Mouse (Mus musculus): ENCODE results near the gene Csk. TPM values are rescaled to one million over a fixed set of nuclear protein-coding genes. Genes with fewer than 3 reads are reported as not detected.

Csk gene
- polyA plus RNA-seq, 1 experiment, result 35.7 TPM

- Histone ChIP-seq H3K4me1 (ENCODE audit: control insufficient read depth, insufficient read depth, low read length) (no peaks in the 10 kb centered on the region), H3K4me3 (ENCODE audit: insufficient read depth, low read length) (no peak within 1 kb of the TSS), H3K27ac (ENCODE audit: insufficient read depth, low read length) (no peak within 1 kb of the TSS)
- TF ChIP-seq CTCF (IDR thresholded peaks at IDR 0.05; ENCODE audit: extremely low read depth, insufficient read depth, low read length) (no peak), POLR2A (IDR thresholded peaks at IDR 0.05; ENCODE audit: extremely low read depth, insufficient read depth, low read length) (no peak)
Observed at GRCm38 (mm10) chr9:57683520-57683919, 30.1 kb upstream of the Csk start, which contains the start of gene Cyp1a2. Gene Cyp1a2 (minus strand): TSS chr9:57683703.

- TF ChIP-seq CTCF (IDR thresholded peaks at IDR 0.05; ENCODE audit: extremely low read depth, insufficient read depth, low read length) (no peak), POLR2A (IDR thresholded peaks at IDR 0.05; ENCODE audit: extremely low read depth, insufficient read depth, low read length) (no peak)
- Histone ChIP-seq H3K4me3 (ENCODE audit: insufficient read depth, low read length) (no peak overlapping the region), H3K27ac (ENCODE audit: insufficient read depth, low read length) (no peak overlapping the region), H3K4me1 (ENCODE audit: control insufficient read depth, insufficient read depth, low read length) (no peaks in the 10 kb centered on the region)
Observed at GRCm38 (mm10) chr9:57681411-57681810, 28.0 kb upstream of the Csk start.

DNA sequence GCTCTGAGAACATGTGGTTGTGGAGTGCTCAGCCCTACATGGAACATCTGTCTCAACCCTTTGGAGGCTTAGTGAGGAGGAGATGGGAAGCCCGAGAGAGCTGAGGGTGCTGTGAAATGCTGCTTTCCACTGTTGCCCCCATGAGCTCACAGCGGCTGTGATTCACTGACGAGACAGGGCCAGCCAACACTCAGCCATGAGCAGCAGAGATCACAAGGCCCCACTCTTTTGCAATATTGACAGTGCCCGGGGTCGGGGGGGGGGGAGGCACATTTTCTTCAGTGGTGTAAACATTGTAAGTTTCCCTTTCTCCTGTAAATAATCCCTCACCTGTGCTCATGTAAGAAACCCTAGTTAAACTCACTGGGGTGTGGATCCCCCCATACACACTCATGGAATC, 18.1 kb upstream of the Csk start:
- H3K27ac ChIP-seq (ENCODE audit: insufficient read depth, low read length), result no peak overlapping the region
- H3K4me3 ChIP-seq (ENCODE audit: insufficient read depth, low read length), result no peak overlapping the region
- H3K4me1 ChIP-seq (ENCODE audit: control insufficient read depth, insufficient read depth, low read length), result no peaks in the 10 kb centered on the region
- TF ChIP-seq CTCF (IDR thresholded peaks at IDR 0.05; ENCODE audit: extremely low read depth, insufficient read depth, low read length) (no peak), POLR2A (IDR thresholded peaks at IDR 0.05; ENCODE audit: extremely low read depth, insufficient read depth, low read length) (no peak)

DNA sequence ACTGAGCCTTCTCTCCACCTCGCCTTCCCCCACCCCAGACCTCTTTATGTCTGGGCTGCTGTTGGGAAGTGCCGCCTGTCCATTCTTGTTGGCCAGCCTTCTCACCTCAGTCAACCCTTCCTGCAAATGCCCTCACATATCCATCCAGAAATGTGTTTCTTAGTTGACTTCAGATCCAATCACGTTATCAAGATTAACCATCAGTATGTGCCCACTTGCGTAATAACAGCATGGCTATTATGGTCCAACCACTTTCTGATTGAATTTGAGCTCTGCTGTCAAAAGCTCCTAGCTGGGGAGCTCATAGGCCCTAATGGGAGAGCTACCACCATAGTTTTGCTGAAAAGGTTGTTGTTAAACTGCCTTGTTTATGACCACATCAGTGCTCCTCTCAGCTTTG, 17.6 kb upstream of the Csk start:
- TF ChIP-seq POLR2A (IDR thresholded peaks at IDR 0.05; ENCODE audit: extremely low read depth, insufficient read depth, low read length) (no peak), CTCF (IDR thresholded peaks at IDR 0.05; ENCODE audit: extremely low read depth, insufficient read depth, low read length) (no peak)
- Histone ChIP-seq H3K4me3 (ENCODE audit: insufficient read depth, low read length) (no peak overlapping the region), H3K27ac (ENCODE audit: insufficient read depth, low read length) (no peak overlapping the region), H3K4me1 (ENCODE audit: control insufficient read depth, insufficient read depth, low read length) (no peaks in the 10 kb centered on the region)

- no peak for TF ChIP-seq POLR2A (IDR thresholded peaks at IDR 0.05; ENCODE audit: extremely low read depth, insufficient read depth, low read length)
- no peak for TF ChIP-seq CTCF (IDR thresholded peaks at IDR 0.05; ENCODE audit: extremely low read depth, insufficient read depth, low read length)
- H3K27ac ChIP-seq (ENCODE audit: insufficient read depth, low read length), result no peak overlapping the region
- H3K4me3 ChIP-seq (ENCODE audit: insufficient read depth, low read length), result no peak overlapping the region
- no peaks in the 10 kb centered on the region for H3K4me1 ChIP-seq (ENCODE audit: control insufficient read depth, insufficient read depth, low read length)
Observed at GRCm38 (mm10) chr9:57669566-57669965, 16.1 kb upstream of the Csk start.

- Histone ChIP-seq H3K27ac (ENCODE audit: insufficient read depth, low read length) (no peak overlapping the region), H3K4me3 (ENCODE audit: insufficient read depth, low read length) (no peak overlapping the region), H3K4me1 (ENCODE audit: control insufficient read depth, insufficient read depth, low read length) (no peaks in the 10 kb centered on the region)
- no peak for TF ChIP-seq CTCF (IDR thresholded peaks at IDR 0.05; ENCODE audit: extremely low read depth, insufficient read depth, low read length)
- no peak for TF ChIP-seq POLR2A (IDR thresholded peaks at IDR 0.05; ENCODE audit: extremely low read depth, insufficient read depth, low read length)
Observed at GRCm38 (mm10) chr9:57668277-57668676, 14.8 kb upstream of the Csk start.

DNA sequence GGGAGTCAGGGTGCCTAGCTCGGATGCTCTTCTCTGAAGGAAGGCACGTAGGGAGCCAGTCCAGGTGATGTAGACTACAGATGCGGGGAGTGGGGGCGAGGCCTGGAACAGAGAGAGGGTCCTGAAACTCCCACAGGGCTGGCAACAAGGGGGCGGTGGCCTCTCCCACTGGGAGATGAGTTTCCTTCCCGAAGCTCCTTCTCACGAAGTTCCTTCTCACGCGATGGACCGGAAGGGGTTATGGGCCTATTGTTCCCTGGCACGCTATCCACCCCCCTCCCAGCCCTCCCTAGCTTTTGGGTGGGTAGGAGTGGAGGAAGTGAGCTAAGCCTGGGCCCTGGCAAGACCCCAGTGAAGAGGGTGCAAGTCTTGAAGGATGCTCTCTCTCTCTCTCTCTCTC, 14.4 kb upstream of the Csk start:
- H3K27ac ChIP-seq (ENCODE audit: insufficient read depth, low read length), result no peak overlapping the region

GRCm38 (mm10) chr9:57667136-57667535, 13.7 kb upstream of the Csk start:
- no peak overlapping the region for H3K27ac ChIP-seq (ENCODE audit: insufficient read depth, low read length)
- TF ChIP-seq POLR2A (IDR thresholded peaks at IDR 0.05; ENCODE audit: extremely low read depth, insufficient read depth, low read length) (no peak), CTCF (IDR thresholded peaks at IDR 0.05; ENCODE audit: extremely low read depth, insufficient read depth, low read length) (no peak)
- no peaks in the 10 kb centered on the region for H3K4me1 ChIP-seq (ENCODE audit: control insufficient read depth, insufficient read depth, low read length)
- H3K4me3 ChIP-seq (ENCODE audit: insufficient read depth, low read length), result no peak overlapping the region

More for the DNA sequence above, 14.4 kb upstream of the Csk start:
- Histone ChIP-seq H3K4me1 (ENCODE audit: control insufficient read depth, insufficient read depth, low read length) (no peaks in the 10 kb centered on the region), H3K4me3 (ENCODE audit: insufficient read depth, low read length) (no peak overlapping the region)
- TF ChIP-seq POLR2A (IDR thresholded peaks at IDR 0.05; ENCODE audit: extremely low read depth, insufficient read depth, low read length), result no peak
- TF ChIP-seq CTCF (IDR thresholded peaks at IDR 0.05; ENCODE audit: extremely low read depth, insufficient read depth, low read length), result no peak

GRCm38 (mm10) chr9:57666536-57666935, 13.1 kb upstream of the Csk start:
- no peaks in the 10 kb centered on the region for H3K4me1 ChIP-seq (ENCODE audit: control insufficient read depth, insufficient read depth, low read length)
- H3K27ac ChIP-seq (ENCODE audit: insufficient read depth, low read length), result no peak overlapping the region
- TF ChIP-seq POLR2A (IDR thresholded peaks at IDR 0.05; ENCODE audit: extremely low read depth, insufficient read depth, low read length) (no peak), CTCF (IDR thresholded peaks at IDR 0.05; ENCODE audit: extremely low read depth, insufficient read depth, low read length) (no peak)
- no peak overlapping the region for H3K4me3 ChIP-seq (ENCODE audit: insufficient read depth, low read length)

DNA sequence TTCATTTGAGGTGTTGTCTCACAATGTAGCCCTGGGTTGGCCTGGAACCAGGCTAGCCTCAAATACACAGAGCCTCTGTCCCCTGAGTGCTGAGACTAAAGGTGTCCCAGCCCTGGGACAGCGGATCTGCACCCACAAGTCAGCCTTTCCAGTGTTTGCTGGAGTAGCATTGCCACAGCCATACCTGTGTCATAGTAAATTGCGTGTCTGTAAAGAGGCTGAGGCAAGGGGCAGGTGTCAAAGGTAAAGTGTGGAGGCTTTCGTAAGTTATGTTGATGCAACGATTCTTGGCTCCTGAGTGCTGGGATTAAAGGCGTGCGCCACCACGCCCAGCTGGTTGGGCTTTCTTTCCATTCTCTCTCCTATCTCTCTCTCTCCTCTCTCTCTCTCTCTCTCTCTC, 11.2 kb upstream of the Csk start:
- Histone ChIP-seq H3K27ac (ENCODE audit: insufficient read depth, low read length) (no peak overlapping the region), H3K4me3 (ENCODE audit: insufficient read depth, low read length) (no peak overlapping the region), H3K4me1 (ENCODE audit: control insufficient read depth, insufficient read depth, low read length) (no peaks in the 10 kb centered on the region)
- TF ChIP-seq POLR2A (IDR thresholded peaks at IDR 0.05; ENCODE audit: extremely low read depth, insufficient read depth, low read length), result no peak

DNA sequence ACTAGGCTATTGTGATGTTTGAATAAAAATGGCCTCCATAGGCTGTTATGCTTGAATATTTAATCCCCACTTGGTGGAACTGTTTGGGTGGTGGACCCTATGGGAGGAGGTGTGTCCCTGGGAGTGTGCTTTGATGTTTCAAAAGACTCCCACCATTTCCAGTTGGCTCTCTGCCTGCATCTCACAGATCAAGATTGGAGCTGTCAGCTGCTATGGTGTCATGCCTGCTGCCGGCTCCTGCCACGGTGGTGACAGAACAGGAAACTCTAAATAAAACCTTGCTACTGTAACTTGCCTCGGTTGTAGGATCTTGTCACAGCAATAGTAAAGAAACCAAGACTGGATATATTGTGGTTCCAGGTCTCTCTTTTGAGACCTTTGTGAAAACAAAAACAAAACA, 8.1 kb upstream of the Csk start:
- Histone ChIP-seq H3K4me3 (ENCODE audit: insufficient read depth, low read length) (no peak overlapping the region), H3K4me1 (ENCODE audit: control insufficient read depth, insufficient read depth, low read length) (no peaks in the 10 kb centered on the region), H3K27ac (ENCODE audit: insufficient read depth, low read length) (no peak overlapping the region)
- TF ChIP-seq CTCF (IDR thresholded peaks at IDR 0.05; ENCODE audit: extremely low read depth, insufficient read depth, low read length), result no peak
- no peak for TF ChIP-seq POLR2A (IDR thresholded peaks at IDR 0.05; ENCODE audit: extremely low read depth, insufficient read depth, low read length)
